Mouse (Mus musculus): ENCODE results near the gene Pth2.

GRCm38 (mm10) chr7:45196994-45197393, 16.2 kb downstream of the Pth2 start:
- TF ChIP-seq CTCF (IDR thresholded peaks at IDR 0.05; ENCODE audit: control insufficient read depth, insufficient read depth, insufficient replicate concordance, low read depth, low read length), result no peak
- no peak for TF ChIP-seq POLR2A (IDR thresholded peaks at IDR 0.05; ENCODE audit: control insufficient read depth, low read depth, low read length)

Measured in testis, adult 2 months (tissue).